Mouse (Mus musculus) CD4-positive, CD25-positive, alpha-beta regulatory T cell, adult 2 months (primary cell): ENCODE results near the gene Gmip.

Experiments used
- DNase-seq: peaks from one replicate; pipeline ENCODE4 v3.0.0-alpha.2; 2012; ENCODE audit warnings: low read depth, low spot score

The Gmip gene

DNA sequence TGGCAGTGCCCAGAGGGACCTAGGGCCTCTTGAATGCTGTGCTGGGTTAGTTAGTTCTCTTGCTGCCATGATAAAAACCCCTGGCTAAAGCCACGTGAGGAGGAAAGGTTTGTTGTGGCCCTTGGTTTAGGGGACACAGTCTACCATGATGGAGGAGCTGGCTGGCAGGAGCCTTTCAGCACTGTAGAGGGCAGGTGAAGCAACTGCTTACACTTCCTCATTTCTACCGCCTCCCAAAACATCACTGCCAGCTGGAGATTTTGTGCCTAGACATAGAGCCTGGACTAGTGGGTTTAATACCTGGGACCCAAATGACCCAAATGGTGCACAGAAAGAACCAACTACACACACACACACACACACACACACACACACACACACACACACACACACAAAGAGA is 52.8 kb downstream of the Gmip start:
- no peak for DNase-seq

DNA sequence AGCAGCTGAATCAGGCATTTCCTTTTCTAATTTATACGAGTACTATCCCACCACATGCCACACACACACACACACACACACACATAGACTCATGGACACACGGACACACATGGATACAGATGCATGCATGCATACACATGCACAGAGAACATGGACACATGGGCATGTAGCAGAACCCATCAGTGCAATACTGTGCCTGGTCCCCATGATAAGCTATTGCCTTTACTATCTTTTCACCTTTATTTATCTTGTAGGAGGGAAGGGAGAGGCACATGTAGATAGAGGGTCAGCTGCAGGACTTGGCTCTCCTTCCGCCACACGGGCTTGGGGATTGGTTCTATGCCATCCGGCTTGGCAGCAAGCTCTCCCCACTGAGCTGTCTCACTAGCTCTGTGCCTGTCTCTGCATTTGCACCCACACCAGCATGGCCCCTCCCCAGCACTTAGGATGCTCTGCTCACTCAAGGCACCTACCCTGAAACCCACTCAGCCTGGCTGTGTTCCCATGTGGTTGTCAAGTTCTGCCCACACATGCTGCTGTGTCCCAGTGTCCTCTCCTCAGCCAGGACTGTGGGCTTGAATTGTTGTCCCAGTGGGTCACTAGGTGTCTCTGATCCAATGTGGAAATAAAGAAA is 55.0 kb downstream of the Gmip start:
- DNase-seq, result no peak

DNA sequence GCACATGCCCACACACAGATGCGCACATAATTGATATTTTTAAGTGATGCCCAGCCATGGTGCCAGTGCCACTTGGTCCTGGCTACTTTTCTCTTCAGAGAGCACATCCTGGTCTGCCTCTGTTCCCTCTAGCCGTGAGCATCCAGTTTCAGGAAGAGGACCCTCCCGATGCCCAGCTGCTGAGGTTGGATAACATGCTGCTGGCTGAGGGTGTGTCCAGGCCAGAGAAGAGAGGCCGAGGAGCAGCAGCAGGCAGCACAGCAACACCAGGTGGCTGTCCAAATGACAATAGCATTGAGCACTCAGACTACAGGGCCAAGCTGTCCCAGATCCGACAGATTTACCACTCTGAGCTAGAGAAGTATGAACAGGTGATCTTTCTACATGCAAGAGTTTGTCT is 55.7 kb downstream of the Gmip start:
- DNase-seq, result no peak

DNA sequence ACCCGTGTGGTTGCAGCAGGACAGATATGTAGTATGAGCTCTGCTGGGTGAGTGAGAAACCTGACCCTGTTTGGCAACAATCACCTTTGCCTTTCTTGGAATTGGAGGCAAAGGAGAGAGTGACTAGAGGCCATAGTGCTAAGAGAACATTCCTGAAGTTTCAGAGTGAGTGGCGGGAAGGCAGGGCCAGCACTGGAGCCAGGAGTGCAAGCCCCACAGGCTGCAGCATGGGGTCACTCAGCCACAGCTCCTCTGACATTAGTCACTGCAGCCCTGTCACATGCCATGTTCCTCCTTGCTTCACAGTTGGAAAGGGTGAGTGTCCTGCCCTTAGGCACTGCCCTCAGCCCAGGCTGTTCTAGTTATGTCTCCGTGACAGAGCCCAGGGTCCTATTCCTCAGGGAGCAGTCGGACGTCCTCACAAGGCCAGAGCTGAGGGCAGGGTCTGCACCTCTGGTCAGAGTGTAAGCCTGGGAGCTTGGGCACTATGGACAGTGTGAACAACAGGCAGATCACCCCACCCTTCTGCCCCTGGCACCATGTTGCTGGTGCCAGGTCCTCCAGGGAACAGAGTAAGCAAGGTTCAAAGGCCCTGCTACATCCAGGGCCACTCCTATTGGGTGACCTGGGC is 59.3 kb downstream of the Gmip start:
- DNase-seq, result no peak

DNA sequence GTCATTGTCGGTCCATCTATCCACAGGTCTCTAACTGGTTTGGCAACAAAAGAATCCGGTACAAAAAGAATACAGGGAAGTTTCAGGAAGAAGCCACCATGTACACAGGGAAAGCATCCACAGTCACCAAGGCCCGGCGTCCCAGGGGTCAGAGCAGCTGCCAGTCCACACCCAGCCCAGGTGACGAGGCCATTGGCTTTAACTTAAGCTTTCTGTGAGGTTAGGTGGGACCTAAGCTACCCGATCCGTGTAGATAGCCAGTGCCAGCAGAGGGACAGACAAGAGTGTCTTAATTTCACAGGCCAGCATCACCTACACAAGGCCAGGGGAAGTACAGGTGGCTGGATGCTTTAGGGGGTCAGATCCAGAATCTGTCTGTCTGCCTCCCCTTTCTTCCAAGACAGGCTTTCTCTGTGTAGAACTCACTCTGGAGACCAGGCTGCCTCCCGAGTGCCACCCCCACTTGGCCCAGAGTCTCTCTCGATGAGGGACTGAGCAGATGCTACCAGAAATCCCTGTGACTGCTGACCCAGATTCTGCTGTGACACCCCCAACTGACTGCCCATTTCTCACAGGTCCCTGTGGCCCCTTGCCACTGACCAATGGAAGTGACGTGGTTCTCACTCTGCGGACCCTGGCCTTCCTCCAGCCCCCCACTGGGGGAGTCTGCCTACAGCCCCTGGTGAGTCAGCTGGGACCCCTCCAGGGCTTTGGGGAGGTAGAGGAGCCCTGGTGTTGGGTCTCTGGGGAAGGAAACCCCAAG is 61.7 kb downstream of the Gmip start:
- no peak for DNase-seq

DNA sequence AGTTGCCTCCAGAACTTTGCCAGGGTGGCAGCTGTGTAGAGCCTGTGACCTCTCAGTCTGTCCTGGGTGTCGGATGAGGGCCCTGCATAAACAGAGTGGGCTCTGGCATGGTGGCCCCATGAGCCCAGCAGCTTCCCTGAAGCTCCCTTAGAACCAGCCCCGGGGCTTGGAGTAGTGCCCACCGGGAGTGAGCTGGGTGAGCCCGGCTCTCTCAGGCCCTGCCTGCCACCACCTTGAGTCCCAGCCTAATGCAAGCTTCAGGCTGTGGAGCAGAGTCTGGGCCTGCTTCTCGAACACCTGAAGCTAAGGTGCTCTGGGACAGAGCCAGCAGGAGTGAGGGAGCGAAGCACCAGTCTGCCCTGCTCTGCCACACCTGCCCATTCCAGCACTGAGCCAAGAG is 62.4 kb downstream of the Gmip start:
- DNase-seq, result no peak
